Mouse (Mus musculus): ENCODE measurements around the gene Cggbp1. TPM values are rescaled to one million over a fixed set of nuclear protein-coding genes. Genes with fewer than 3 reads are reported as not detected.

Cggbp1 gene
- polyA plus RNA-seq, 1 experiment from 2014 or later, result 132 TPM

DNA sequence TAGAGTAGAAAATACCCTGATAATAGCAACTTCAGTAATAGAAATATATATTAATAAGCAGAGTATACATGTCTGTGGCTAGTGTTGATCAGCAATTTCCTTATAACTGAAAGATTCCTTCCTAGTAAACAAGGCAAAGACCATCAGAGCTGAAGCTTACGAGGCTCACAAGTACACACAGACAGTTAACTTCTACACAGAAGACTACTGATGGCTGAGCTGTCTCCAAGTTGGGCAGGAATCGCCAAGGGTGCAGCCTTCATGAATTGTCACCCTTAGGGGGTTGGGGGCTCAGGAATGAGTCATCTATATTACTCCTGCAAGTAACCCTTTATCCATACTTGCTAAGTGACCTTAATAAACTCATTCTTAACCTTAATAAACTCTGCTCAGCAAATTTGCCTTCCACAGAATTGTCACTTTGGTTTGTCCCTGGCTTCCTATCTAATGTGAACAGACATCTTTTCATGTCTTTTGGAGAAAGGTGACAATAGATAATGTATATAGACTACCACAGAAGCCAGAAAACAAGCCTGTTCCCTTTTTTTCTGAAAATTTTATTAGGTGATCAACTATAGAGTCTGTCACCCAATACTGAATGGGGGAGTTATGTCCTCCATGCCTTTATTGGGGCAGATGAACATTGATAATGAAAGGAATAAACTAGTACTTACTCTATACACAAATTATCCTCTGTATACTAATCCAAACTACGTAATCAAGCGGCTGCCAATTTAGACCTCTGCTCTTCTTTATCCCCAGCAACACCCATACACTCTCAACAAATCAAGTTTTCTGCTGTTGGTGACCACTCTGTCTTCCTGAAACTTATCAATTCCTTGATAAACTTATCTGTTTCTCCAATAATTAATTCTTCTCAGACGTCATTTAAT is 10.1 kb upstream of the Cggbp1 start:
- WGBS, result 88% methylated on average over 5 of the region's 5 CpGs
- no peak overlapping the region for H3K27ac ChIP-seq (ENCODE audit: low read depth, low read length)
- H3K36me3 ChIP-seq (ENCODE audit: control insufficient read depth, insufficient read depth, low read length), result no peaks in the 10 kb centered on the region
- no peaks in the 10 kb centered on the region for H3K4me1 ChIP-seq (replicated peaks; ENCODE audit: control insufficient read depth, insufficient read depth, low read length)
- H3K27me3 ChIP-seq (ENCODE audit: control insufficient read depth, insufficient read depth, low read length), result no peaks in the 10 kb centered on the region
- no peaks in the 10 kb centered on the region; the same call in 1 of the 2 replicates for H3K9me3 ChIP-seq (ENCODE audit: control insufficient read depth, low read length)
- H3K4me2 ChIP-seq (ENCODE audit: low read depth, low read length, severe bottlenecking), result no peak overlapping the region
- ATAC-seq (replicated peaks; ENCODE audit: low FRiP score) (no peak), DNase-seq (ENCODE audit: low spot score) (no peak)
- H3K9ac ChIP-seq (ENCODE audit: low read length), result no peak overlapping the region
- H3K4me3 ChIP-seq (ENCODE audit: low read depth, low read length), result no peak overlapping the region

DNA sequence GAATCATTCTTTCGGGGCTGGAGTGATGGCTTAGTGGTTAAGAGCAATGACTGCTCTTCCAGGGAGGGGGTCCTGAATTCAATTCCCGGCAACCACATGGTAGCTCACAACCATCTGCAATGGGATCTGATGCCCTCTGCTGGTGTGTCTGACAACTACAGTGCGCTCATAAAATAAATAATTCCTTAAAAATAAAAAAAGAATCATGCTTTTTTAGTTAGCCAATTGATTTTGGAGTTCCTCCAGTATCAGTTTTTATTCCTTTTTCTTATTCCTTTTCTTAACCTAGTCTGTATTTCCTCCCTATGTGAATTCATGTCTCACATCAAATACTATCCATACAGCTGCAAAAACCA is 9.4 kb upstream of the Cggbp1 start:
- no peaks in the 10 kb centered on the region for H3K4me1 ChIP-seq (replicated peaks; ENCODE audit: control insufficient read depth, insufficient read depth, low read length)
- H3K4me3 ChIP-seq (ENCODE audit: low read depth, low read length), result no peak overlapping the region
- no peak overlapping the region for H3K9ac ChIP-seq (ENCODE audit: low read length)
- H3K36me3 ChIP-seq (ENCODE audit: control insufficient read depth, insufficient read depth, low read length), result no peaks in the 10 kb centered on the region
- H3K4me2 ChIP-seq (ENCODE audit: low read depth, low read length, severe bottlenecking), result no peak overlapping the region
- H3K27me3 ChIP-seq (ENCODE audit: control insufficient read depth, insufficient read depth, low read length), result no peaks in the 10 kb centered on the region
- H3K9me3 ChIP-seq (ENCODE audit: control insufficient read depth, low read length), result no peaks in the 10 kb centered on the region; the same call in 1 of the 2 replicates
- no peak for DNase-seq (ENCODE audit: low spot score)
- 92% methylated on average over 3 of the region's 3 CpGs for WGBS
- no peak overlapping the region for H3K27ac ChIP-seq (ENCODE audit: low read depth, low read length)
- no peak for ATAC-seq (replicated peaks; ENCODE audit: low FRiP score)

DNA sequence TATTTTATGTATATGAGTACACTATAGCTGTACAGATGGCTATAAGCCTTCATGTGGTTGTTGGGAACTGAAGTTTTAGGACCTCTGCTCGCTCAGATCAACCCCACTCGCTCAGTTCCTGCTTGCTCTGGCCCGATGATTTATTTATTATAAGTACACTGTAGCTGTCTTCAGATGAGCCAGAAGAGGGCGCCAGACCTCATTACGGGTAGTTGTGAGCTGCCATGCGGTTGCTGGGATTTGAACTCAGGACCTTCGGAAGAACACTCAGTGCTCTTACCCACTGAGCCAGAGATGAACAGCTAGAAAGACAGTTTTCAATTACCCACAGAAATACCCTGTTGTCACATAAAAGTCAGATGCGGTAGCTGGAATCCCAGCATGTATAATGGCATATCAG is 5.8 kb upstream of the Cggbp1 start:
- no peak for ATAC-seq (replicated peaks; ENCODE audit: low FRiP score)
- H3K36me3 ChIP-seq (ENCODE audit: control insufficient read depth, insufficient read depth, low read length), result no peaks in the 10 kb centered on the region

DNA sequence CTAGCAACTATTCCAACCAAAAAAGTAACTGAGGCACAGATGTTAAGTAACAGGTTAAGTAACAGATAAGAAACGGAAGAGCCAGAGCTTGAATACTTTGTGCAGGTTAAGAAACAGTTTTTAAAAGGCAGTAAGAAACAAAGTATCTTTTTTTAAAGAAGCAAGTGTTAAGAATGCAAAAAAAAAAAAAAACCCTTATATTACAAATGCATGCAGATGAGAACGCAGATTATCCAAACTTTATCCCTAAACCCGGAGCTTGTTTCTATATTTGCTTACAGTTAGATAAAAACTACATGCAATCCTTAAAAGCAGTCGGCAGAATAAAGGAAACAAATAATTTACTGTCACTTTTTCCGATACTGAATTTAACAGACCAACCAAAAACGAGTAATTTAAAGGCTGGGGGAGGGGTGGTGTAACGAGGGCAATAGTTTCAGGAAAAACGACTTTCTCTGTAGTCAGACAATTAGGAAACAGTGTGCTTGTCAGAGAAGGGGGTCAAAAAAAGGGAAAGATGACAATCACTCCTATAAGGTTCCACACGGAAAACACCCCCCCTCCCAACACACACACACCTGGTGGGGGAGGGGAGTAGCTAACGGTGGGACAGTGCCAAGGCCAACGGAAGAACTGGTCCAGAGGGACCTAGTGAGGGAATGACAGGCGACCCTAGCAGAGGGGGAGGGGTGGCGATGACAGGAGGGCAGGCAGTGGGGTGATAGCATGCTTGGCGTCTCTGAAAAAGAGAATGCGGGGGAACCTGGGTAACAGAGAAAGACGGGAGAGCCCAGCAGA is 1.3 kb upstream of the Cggbp1 start:
- no peaks in the 10 kb centered on the region for H3K36me3 ChIP-seq (ENCODE audit: control insufficient read depth, insufficient read depth, low read length)
- WGBS, result 6% methylated on average over 16 of the region's 16 CpGs
- peak overlapping the region; percentile 82; the same call in 1 of the 2 replicates for H3K27ac ChIP-seq (ENCODE audit: low read depth, low read length)
- peak overlapping the region; percentile 81 for H3K9ac ChIP-seq (ENCODE audit: low read length)
- H3K4me2 ChIP-seq (ENCODE audit: low read depth, low read length, severe bottlenecking), result peak overlapping the region; percentile 83
- peak overlapping the region; percentile 91 for H3K4me3 ChIP-seq (ENCODE audit: low read depth, low read length)
- H3K9me3 ChIP-seq (ENCODE audit: control insufficient read depth, low read length), result no peaks in the 10 kb centered on the region; the same call in 1 of the 2 replicates
- no peaks in the 10 kb centered on the region for H3K4me1 ChIP-seq (replicated peaks; ENCODE audit: control insufficient read depth, insufficient read depth, low read length)
- DNase-seq (ENCODE audit: low spot score) (peak; percentile 67), ATAC-seq (replicated peaks; ENCODE audit: low FRiP score) (peak; percentile 1)
- no peaks in the 10 kb centered on the region for H3K27me3 ChIP-seq (ENCODE audit: control insufficient read depth, insufficient read depth, low read length)

More for the DNA sequence above, 5.8 kb upstream of the Cggbp1 start:
- Histone ChIP-seq H3K4me3 (ENCODE audit: low read depth, low read length) (no peak overlapping the region), H3K9ac (ENCODE audit: low read length) (no peak overlapping the region), H3K9me3 (ENCODE audit: control insufficient read depth, low read length) (no peaks in the 10 kb centered on the region; the same call in 1 of the 2 replicates), H3K27me3 (ENCODE audit: control insufficient read depth, insufficient read depth, low read length) (no peaks in the 10 kb centered on the region), H3K4me1 (replicated peaks; ENCODE audit: control insufficient read depth, insufficient read depth, low read length) (no peaks in the 10 kb centered on the region), H3K27ac (ENCODE audit: low read depth, low read length) (no peak overlapping the region), H3K4me2 (ENCODE audit: low read depth, low read length, severe bottlenecking) (no peak overlapping the region)
- DNase-seq (ENCODE audit: low spot score), result no peak
- 89% methylated on average over 8 of the region's 8 CpGs for WGBS

DNA sequence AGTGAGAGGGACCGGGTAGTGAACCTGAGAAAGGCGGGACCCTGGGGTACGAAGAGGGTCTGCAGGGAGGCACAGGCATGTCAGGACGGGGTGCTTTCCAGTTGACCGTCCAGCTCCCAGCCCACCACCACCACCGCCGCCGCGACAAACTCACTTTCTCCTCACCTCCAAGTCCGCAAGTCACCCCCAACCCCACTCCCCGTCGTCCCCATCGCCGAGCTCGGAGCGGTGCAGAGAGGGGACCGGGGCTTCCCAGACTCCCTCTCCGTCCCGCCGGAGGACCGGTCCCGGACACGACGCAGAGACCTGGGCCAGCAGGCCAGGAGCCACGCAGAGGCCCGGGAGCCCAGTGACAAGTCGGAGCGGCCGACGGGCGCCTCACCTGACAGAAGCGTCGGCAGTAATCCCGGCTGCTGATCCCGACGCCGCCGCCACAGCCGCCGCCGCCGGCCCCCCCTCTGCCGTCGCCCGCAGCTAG is 672 bp upstream of the Cggbp1 start:
- peak overlapping the region; percentile 83 for H3K4me2 ChIP-seq (ENCODE audit: low read depth, low read length, severe bottlenecking)
- H3K36me3 ChIP-seq (ENCODE audit: control insufficient read depth, insufficient read depth, low read length), result peaks cover 1% of the 10 kb centered on the region; the same call in 1 of the 2 replicates
- no peaks in the 10 kb centered on the region for H3K27me3 ChIP-seq (ENCODE audit: control insufficient read depth, insufficient read depth, low read length)
- no peaks in the 10 kb centered on the region; the same call in 1 of the 2 replicates for H3K9me3 ChIP-seq (ENCODE audit: control insufficient read depth, low read length)
- peak overlapping the region; percentile 82 for H3K27ac ChIP-seq (ENCODE audit: low read depth, low read length)
- peak overlapping the region; percentile 81 for H3K9ac ChIP-seq (ENCODE audit: low read length)
- no peak for DNase-seq (ENCODE audit: low spot score)
- no peak; the same call in 1 of the 2 replicates for ATAC-seq (replicated peaks; ENCODE audit: low FRiP score)
- H3K4me1 ChIP-seq (replicated peaks; ENCODE audit: control insufficient read depth, insufficient read depth, low read length), result no peaks in the 10 kb centered on the region
- under 1% methylated on average over 37 of the region's 45 CpGs for WGBS
- H3K4me3 ChIP-seq (ENCODE audit: low read depth, low read length), result peak overlapping the region; percentile 91

DNA sequence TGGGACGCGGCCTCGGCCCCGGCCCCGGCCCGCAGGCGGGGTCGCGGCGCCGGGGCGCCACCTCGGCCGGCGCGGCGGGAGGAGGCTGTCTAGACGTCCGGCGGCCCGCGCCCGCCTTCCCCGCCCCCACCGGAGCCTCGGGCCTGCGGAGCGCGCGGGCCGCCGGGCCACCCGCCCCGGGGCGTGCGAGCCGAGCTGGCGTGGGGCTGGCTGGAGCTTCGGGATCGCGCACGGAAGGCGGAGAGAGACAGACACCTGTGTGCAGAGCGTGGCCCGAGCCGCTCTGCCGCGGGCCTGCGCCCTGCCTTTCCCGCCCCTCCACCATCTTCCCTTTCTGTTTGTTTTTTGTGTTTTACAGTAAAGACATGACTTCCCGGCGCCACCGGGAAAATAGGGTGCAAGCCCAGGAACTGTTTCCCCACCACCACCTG is 660 bp downstream of the Cggbp1 start:
- Histone ChIP-seq H3K4me1 (replicated peaks; ENCODE audit: control insufficient read depth, insufficient read depth, low read length) (no peaks in the 10 kb centered on the region), H3K9ac (ENCODE audit: low read length) (peak overlapping the region; percentile 93), H3K27me3 (ENCODE audit: control insufficient read depth, insufficient read depth, low read length) (no peaks in the 10 kb centered on the region), H3K27ac (ENCODE audit: low read depth, low read length) (peak overlapping the region; percentile 94), H3K4me3 (ENCODE audit: low read depth, low read length) (peak overlapping the region; percentile 91), H3K9me3 (ENCODE audit: control insufficient read depth, low read length) (no peaks in the 10 kb centered on the region), H3K36me3 (ENCODE audit: control insufficient read depth, insufficient read depth, low read length) (peaks cover 3% of the 10 kb centered on the region; the same call in 1 of the 2 replicates), H3K4me2 (ENCODE audit: low read depth, low read length, severe bottlenecking) (peak overlapping the region; percentile 68)
- 1% methylated on average over 47 of the region's 53 CpGs for WGBS
- DNase-seq (ENCODE audit: low spot score) (peak; percentile 70), ATAC-seq (replicated peaks; ENCODE audit: low FRiP score) (no peak; the same call in 1 of the 2 replicates)

DNA sequence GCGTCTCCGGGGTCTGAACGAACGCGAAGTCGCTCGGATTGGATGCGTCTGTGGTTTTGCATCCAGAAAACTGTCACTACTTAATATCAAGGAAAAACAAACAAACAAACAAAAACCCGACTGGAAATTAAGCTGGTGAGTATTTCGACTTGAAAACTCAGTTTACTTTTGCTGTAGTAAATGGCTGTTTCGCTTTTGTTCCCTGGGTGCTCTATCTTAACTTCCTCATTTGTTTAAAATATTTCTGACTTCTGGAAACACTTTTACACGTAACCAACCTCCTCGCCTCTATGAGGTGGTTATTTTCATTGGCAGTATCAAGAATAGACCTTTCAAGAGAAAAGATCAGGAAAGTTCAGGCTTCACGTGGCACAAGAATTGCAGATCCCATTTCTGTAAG is 1.1 kb downstream of the Cggbp1 start:
- ATAC-seq (replicated peaks; ENCODE audit: low FRiP score), result no peak
- Histone ChIP-seq H3K4me3 (ENCODE audit: low read depth, low read length) (peak overlapping the region; percentile 91), H3K9me3 (ENCODE audit: control insufficient read depth, low read length) (no peaks in the 10 kb centered on the region), H3K27ac (ENCODE audit: low read depth, low read length) (0 out of 2 replicates have a peak overlapping the region, but pooled peaks have one; percentile 94), H3K4me2 (ENCODE audit: low read depth, low read length, severe bottlenecking) (peak overlapping the region; percentile 68), H3K4me1 (replicated peaks; ENCODE audit: control insufficient read depth, insufficient read depth, low read length) (no peaks in the 10 kb centered on the region), H3K27me3 (ENCODE audit: control insufficient read depth, insufficient read depth, low read length) (no peaks in the 10 kb centered on the region), H3K36me3 (ENCODE audit: control insufficient read depth, insufficient read depth, low read length) (peaks cover 3% of the 10 kb centered on the region; the same call in 1 of the 2 replicates), H3K9ac (ENCODE audit: low read length) (peak overlapping the region; percentile 93)
- 9% methylated on average over 14 of the region's 14 CpGs for WGBS
- no peak for DNase-seq (ENCODE audit: low spot score)

DNA sequence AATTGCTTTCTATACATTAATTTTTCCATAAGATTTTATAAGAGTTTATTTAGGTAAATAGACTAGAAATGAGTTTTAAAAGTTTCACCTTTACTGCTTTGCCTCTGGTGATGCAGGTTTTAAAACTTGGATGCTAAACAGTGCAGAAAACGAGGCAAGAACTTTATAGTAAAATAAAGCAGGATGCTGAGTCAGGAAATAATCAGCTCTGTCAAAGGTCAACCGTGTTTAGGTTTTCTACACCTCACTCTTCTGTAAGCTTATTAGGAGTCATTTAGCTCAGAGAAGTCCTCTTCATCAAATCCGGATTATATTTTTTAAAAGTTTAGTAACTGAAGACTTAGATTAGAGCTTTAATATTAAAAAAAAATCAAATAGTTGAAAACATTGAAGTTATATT is 5.2 kb downstream of the Cggbp1 start:
- no peak for ATAC-seq (replicated peaks; ENCODE audit: low FRiP score)
- Histone ChIP-seq H3K9me3 (ENCODE audit: control insufficient read depth, low read length) (no peaks in the 10 kb centered on the region), H3K9ac (ENCODE audit: low read length) (no peak overlapping the region), H3K27ac (ENCODE audit: low read depth, low read length) (no peak overlapping the region), H3K27me3 (ENCODE audit: control insufficient read depth, insufficient read depth, low read length) (no peaks in the 10 kb centered on the region), H3K4me2 (ENCODE audit: low read depth, low read length, severe bottlenecking) (no peak overlapping the region), H3K36me3 (ENCODE audit: control insufficient read depth, insufficient read depth, low read length) (peaks cover 3% of the 10 kb centered on the region; the same call in 1 of the 2 replicates), H3K4me3 (ENCODE audit: low read depth, low read length) (no peak overlapping the region), H3K4me1 (replicated peaks; ENCODE audit: control insufficient read depth, insufficient read depth, low read length) (no peaks in the 10 kb centered on the region)
- DNase-seq (ENCODE audit: low spot score), result no peak
- WGBS, result 90% methylated on average over 3 of the region's 3 CpGs

Data from forebrain, embryonic 11.5 days (tissue).